Mouse (Mus musculus): ENCODE data around the gene Sdr39u1. TPM values are rescaled to one million over a fixed set of nuclear protein-coding genes. Genes with fewer than 3 reads are reported as not detected.

Sdr39u1 gene
- polyA plus RNA-seq, 1 experiment from 2014 or later, result 56.9 TPM

DNA sequence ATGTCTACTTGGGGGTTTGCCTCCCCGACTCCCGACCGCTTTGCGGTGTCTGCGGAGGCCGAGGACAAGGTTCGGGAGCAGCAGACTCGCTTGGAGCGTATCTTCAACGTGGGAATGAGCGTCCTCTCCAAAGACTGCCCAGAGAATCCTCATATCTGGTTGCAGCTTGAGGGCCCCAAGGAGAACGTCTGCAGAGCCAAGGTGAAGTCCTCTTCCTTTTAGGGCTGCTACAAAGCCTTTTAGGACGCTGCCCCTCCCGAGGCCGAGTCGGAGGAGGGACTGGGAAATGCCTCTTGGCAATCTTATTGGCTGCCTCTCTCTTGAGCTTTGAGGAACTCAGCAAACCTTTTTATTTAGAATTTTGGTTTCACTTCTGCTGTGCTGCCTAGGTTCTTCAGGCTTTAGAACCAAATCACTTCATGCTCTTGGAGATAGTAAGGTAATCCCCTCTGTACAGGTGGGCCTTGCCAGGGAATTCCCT is 14.3 kb downstream of the Sdr39u1 start:
- H3K4me2 ChIP-seq (ENCODE audit: low read depth, low read length), result peak overlapping the region; percentile 73
- H3K4me1 ChIP-seq (ENCODE audit: control insufficient read depth, insufficient read depth, low read length), result peaks cover 11% of the 10 kb centered on the region; the same call in 1 of the 2 replicates
- whole genome bisulfite sequencing, result 3% methylated on average over 16 of the region's 16 CpGs

DNA sequence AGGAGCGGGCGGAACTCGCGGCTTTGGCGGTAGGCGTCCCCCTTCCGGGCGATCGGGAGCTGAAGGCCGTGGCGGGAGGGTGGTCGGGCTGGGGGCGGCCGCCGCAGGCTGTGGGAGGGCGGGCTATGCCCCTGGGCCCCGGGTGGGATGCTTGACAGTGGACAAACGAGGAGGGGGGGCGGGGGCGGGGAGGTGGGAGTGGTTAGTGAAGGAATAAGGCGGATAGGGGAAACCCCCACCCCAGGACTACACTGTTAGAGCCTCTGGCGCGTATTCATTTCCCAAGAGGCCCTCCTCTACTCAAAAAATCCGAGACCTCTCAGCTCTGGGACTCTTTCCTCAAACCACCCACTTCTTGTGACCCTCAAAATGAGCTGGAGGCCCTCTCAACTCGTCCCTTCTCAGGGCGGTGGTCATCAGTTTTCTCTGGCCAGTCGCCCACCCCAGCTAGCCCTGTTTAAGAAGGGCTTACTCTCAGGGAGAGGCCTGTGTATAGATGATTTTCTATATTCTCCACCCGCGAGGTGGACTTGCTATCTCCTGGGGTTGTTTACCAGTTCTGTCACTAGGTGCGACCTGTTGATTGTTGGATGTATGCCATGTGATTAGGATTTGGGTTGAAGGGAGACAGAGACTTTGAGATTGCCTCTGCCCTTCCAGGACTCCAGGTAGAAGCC is 14.8 kb downstream of the Sdr39u1 start:
- 0% methylated on average over 7 of the region's 30 CpGs for WGBS
- DNase-seq (ENCODE audit: low spot score), result peak; percentile 73
- Histone ChIP-seq H3K4me2 (ENCODE audit: low read depth, low read length) (peak overlapping the region; percentile 73), H3K27me3 (replicated peaks; ENCODE audit: control insufficient read depth, insufficient read depth, low read length) (no peaks in the 10 kb centered on the region), H3K4me3 (ENCODE audit: low read depth, low read length) (peak overlapping the region; percentile 77), H3K4me1 (ENCODE audit: control insufficient read depth, insufficient read depth, low read length) (peaks cover 11% of the 10 kb centered on the region; the same call in 1 of the 2 replicates), H3K9ac (ENCODE audit: low read depth, low read length) (peak overlapping the region; percentile 87), H3K36me3 (ENCODE audit: control insufficient read depth, insufficient read depth, low read length) (peaks cover 39% of the 10 kb centered on the region), H3K9me3 (ENCODE audit: control insufficient read depth, low read length) (no peaks in the 10 kb centered on the region), H3K27ac (replicated peaks; ENCODE audit: low read depth, low read length) (peak overlapping the region; percentile 92)
- ATAC-seq (ENCODE audit: low read depth), result no peak; the same call in none of the 2 replicates

More for the DNA sequence above, 14.3 kb downstream of the Sdr39u1 start:
- Histone ChIP-seq H3K27ac (replicated peaks; ENCODE audit: low read depth, low read length) (peak overlapping the region; percentile 92), H3K9ac (ENCODE audit: low read depth, low read length) (peak overlapping the region; percentile 87), H3K4me3 (ENCODE audit: low read depth, low read length) (peak overlapping the region; percentile 77), H3K9me3 (ENCODE audit: control insufficient read depth, low read length) (no peaks in the 10 kb centered on the region), H3K36me3 (ENCODE audit: control insufficient read depth, insufficient read depth, low read length) (peaks cover 45% of the 10 kb centered on the region), H3K27me3 (replicated peaks; ENCODE audit: control insufficient read depth, insufficient read depth, low read length) (no peaks in the 10 kb centered on the region)
- no peak for ATAC-seq (ENCODE audit: low read depth)
- DNase-seq (ENCODE audit: low spot score), result peak; percentile 64

DNA sequence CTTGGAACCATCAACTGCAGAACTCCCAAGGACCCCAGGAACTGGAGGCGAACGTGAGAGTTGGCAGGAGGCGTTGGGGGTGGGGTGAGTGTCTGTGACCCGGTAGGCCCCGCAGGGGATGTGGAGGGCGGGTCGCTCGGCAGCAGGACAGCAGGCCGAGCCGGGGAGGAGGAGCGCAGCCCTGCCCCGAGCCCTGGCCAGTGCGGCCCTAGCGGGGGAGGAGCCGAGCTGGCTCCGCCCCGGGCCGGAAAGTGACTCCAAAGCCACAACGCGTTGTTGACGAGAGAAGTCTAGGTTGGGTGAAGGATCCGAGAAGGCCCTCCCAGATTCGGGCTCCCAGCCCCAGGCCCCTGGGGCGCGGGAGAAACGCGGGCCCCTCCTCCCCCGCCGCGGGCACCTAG is 15.4 kb downstream of the Sdr39u1 start, which contains the start of gene Khnyn:
Gene Khnyn, plus strand, starts transcription at position 235 of the 401 bp plus-strand sequence.
- 0% methylated on average over 23 of the region's 30 CpGs for WGBS
- peak; percentile 95 for ATAC-seq (ENCODE audit: low read depth)

DNA sequence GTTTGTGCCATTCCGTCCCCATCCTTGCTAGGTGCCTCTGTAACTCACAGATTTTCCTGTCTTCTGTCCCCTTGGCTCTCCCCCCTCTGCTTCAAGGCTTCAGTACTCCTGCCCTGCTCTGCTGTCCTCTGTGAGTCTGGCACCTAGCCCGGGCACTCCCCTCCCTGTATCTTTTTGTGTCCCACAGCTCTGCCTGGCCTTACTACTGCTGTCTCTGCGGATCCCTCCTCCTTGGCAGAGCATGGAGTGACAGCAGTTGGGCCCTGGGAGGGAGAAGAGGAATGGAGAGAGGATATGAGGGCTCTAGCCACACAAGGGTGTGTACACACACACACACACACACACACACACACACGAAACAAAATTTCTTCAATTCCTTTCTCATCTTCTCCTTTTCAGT is 15.9 kb downstream of the Sdr39u1 start, which contains the start of gene Cbln3:
Gene Cbln3, minus strand, starts transcription at position 227 of the 400 bp plus-strand sequence.
- DNase-seq (ENCODE audit: low spot score) (peak; percentile 55), ATAC-seq (ENCODE audit: low read depth) (peak; percentile 5; the same call in 1 of the 2 replicates)
- H3K4me1 ChIP-seq (ENCODE audit: control insufficient read depth, insufficient read depth, low read length), result peaks cover 11% of the 10 kb centered on the region; the same call in 1 of the 2 replicates
- peak within 1 kb of the TSS; percentile 73 for H3K4me2 ChIP-seq (ENCODE audit: low read depth, low read length)
- peak within 1 kb of the TSS; percentile 77 for H3K4me3 ChIP-seq (ENCODE audit: low read depth, low read length)
- H3K27me3 ChIP-seq (replicated peaks; ENCODE audit: control insufficient read depth, insufficient read depth, low read length), result no peaks in the 10 kb centered on the region
- peak within 1 kb of the TSS; percentile 87 for H3K9ac ChIP-seq (ENCODE audit: low read depth, low read length)
- H3K27ac ChIP-seq (replicated peaks; ENCODE audit: low read depth, low read length), result peak within 1 kb of the TSS; percentile 92
- peaks cover 28% of the 10 kb centered on the region for H3K36me3 ChIP-seq (ENCODE audit: control insufficient read depth, insufficient read depth, low read length)
- H3K9me3 ChIP-seq (ENCODE audit: control insufficient read depth, low read length), result no peaks in the 10 kb centered on the region
- 41% methylated on average over 4 of the region's 4 CpGs for WGBS

More for the DNA sequence above, 15.4 kb downstream of the Sdr39u1 start, which contains the start of gene Khnyn:
- Histone ChIP-seq H3K9me3 (ENCODE audit: control insufficient read depth, low read length) (no peaks in the 10 kb centered on the region), H3K4me2 (ENCODE audit: low read depth, low read length) (peak within 1 kb of the TSS; percentile 73), H3K27ac (replicated peaks; ENCODE audit: low read depth, low read length) (peak within 1 kb of the TSS; percentile 92), H3K9ac (ENCODE audit: low read depth, low read length) (peak within 1 kb of the TSS; percentile 87), H3K4me1 (ENCODE audit: control insufficient read depth, insufficient read depth, low read length) (peaks cover 11% of the 10 kb centered on the region; the same call in 1 of the 2 replicates), H3K4me3 (ENCODE audit: low read depth, low read length) (peak within 1 kb of the TSS; percentile 77), H3K27me3 (replicated peaks; ENCODE audit: control insufficient read depth, insufficient read depth, low read length) (no peaks in the 10 kb centered on the region), H3K36me3 (ENCODE audit: control insufficient read depth, insufficient read depth, low read length) (peaks cover 34% of the 10 kb centered on the region)
- peak; percentile 95 for DNase-seq (ENCODE audit: low spot score)

DNA sequence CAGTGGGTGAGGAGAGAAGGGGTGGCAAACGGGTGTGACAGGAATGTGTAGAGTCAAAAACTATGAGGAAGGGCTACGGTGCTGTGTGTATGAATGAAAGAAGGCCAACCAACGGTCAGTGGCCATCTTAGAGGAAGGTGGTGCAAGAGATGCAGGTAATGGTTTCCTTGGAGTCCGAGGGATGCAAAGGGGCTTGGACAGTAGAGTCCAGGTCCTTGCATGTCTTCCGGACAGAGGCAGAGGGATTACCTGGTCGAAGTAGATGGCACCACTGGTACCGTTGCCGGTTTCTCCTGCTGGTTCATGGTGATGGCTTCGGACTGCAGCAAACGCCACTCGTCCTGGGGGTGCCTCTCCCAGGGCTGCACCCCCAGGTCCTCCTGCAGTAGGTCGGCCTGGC is 16.4 kb downstream of the Sdr39u1 start:
- ATAC-seq (ENCODE audit: low read depth), result no peak
- H3K4me1 ChIP-seq (ENCODE audit: control insufficient read depth, insufficient read depth, low read length), result peaks cover 11% of the 10 kb centered on the region; the same call in 1 of the 2 replicates
- peaks cover 23% of the 10 kb centered on the region for H3K36me3 ChIP-seq (ENCODE audit: control insufficient read depth, insufficient read depth, low read length)
- no peaks in the 10 kb centered on the region for H3K9me3 ChIP-seq (ENCODE audit: control insufficient read depth, low read length)
- H3K9ac ChIP-seq (ENCODE audit: low read depth, low read length), result no peak overlapping the region
- no peak for DNase-seq (ENCODE audit: low spot score)
- H3K27me3 ChIP-seq (replicated peaks; ENCODE audit: control insufficient read depth, insufficient read depth, low read length), result no peaks in the 10 kb centered on the region
- peak overlapping the region; percentile 92; the same call in 1 of the 2 replicates for H3K27ac ChIP-seq (replicated peaks; ENCODE audit: low read depth, low read length)
- WGBS, result 98% methylated on average over 11 of the region's 12 CpGs
- H3K4me3 ChIP-seq (ENCODE audit: low read depth, low read length), result no peak overlapping the region
- no peak overlapping the region for H3K4me2 ChIP-seq (ENCODE audit: low read depth, low read length)

DNA sequence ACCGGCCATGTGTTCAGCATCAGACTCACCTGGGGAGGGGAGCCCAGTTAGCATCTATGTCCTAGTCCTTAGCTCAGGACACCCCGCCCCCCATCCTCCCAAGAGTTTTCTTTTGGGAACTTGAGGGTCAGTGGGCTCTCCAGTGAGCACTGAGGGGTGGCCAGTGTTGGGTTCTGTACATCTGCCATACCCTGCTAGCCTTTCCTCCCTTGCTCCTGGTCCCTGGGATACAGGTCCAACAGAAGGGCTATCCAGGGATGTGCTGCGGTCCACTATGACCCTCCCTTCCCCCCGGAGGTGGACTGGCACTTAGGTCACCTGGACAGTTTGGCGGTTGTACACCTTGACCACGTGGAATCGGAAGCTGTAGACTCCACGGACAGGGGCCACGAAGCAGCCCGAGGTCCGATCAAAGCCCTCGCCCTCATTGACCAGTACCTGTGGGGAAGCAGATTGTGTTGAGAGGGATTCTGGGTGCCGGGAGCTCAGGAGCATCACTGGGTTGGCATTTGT is 16.9 kb downstream of the Sdr39u1 start:
- DNase-seq (ENCODE audit: low spot score), result no peak
- no peak overlapping the region for H3K9ac ChIP-seq (ENCODE audit: low read depth, low read length)
- peaks cover 19% of the 10 kb centered on the region for H3K36me3 ChIP-seq (ENCODE audit: control insufficient read depth, insufficient read depth, low read length)
- H3K4me1 ChIP-seq (ENCODE audit: control insufficient read depth, insufficient read depth, low read length), result peaks cover 11% of the 10 kb centered on the region; the same call in 1 of the 2 replicates
- no peaks in the 10 kb centered on the region for H3K27me3 ChIP-seq (replicated peaks; ENCODE audit: control insufficient read depth, insufficient read depth, low read length)
- no peak overlapping the region for H3K4me2 ChIP-seq (ENCODE audit: low read depth, low read length)
- 94% methylated on average over 13 of the region's 13 CpGs for WGBS
- H3K9me3 ChIP-seq (ENCODE audit: control insufficient read depth, low read length), result no peaks in the 10 kb centered on the region
- no peak overlapping the region for H3K4me3 ChIP-seq (ENCODE audit: low read depth, low read length)
- no peak overlapping the region for H3K27ac ChIP-seq (replicated peaks; ENCODE audit: low read depth, low read length)
- no peak for ATAC-seq (ENCODE audit: low read depth)

DNA sequence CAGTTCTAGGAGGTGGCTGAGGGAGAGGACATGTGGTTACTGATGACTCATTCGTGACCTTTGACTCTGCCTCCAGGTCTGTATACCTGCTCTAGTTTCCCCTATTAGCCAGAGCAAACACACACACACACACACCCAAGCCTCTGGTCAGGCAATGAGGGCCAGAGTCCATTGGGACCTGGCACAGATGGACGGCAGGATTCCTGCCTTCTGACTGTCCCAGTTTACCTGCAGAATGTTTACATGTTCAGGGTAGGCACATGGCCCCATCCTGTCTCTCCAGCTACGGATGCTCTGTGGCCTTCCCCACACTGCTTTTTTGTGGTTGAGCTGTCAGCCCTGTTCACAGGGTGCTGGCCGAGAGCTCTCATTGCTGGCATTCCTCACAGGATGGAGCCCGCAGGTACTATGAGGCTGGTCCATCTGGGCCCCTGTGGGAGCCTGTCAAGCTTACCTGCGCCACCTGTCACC is 17.9 kb downstream of the Sdr39u1 start:
- Histone ChIP-seq H3K4me2 (ENCODE audit: low read depth, low read length) (no peak overlapping the region), H3K36me3 (ENCODE audit: control insufficient read depth, insufficient read depth, low read length) (peaks cover 9% of the 10 kb centered on the region), H3K27ac (replicated peaks; ENCODE audit: low read depth, low read length) (no peak overlapping the region), H3K9me3 (ENCODE audit: control insufficient read depth, low read length) (no peaks in the 10 kb centered on the region), H3K4me1 (ENCODE audit: control insufficient read depth, insufficient read depth, low read length) (peaks cover 19% of the 10 kb centered on the region; the same call in 1 of the 2 replicates), H3K9ac (ENCODE audit: low read depth, low read length) (no peak overlapping the region), H3K27me3 (replicated peaks; ENCODE audit: control insufficient read depth, insufficient read depth, low read length) (no peaks in the 10 kb centered on the region), H3K4me3 (ENCODE audit: low read depth, low read length) (no peak overlapping the region)
- 44% methylated on average over 6 of the region's 6 CpGs for WGBS
- DNase-seq (ENCODE audit: low spot score) (no peak), ATAC-seq (ENCODE audit: low read depth) (no peak)

DNA sequence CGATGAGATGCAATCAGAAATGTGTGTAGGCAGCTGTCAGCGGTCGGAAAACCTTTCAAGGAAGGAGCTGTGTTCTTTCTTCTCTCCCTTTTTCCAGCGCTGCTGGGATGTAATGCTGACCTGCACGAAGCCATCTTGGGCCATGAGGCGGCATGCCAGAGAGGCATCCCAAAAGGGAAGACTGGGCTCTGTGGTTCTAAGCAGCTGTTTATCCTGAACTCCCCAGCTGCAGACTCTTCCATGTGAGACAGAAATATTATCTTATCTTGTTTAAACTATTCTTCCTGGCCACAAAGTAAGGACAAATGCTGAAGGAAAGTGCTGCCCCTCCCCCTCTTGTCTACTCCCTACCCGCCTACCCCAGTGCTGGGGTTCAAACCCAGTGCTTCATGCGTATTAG is 19.1 kb downstream of the Sdr39u1 start:
- H3K4me1 ChIP-seq (ENCODE audit: control insufficient read depth, insufficient read depth, low read length), result peaks cover 17% of the 10 kb centered on the region; the same call in 1 of the 2 replicates
- ATAC-seq (ENCODE audit: low read depth) (no peak), DNase-seq (ENCODE audit: low spot score) (no peak)
- H3K4me3 ChIP-seq (ENCODE audit: low read depth, low read length), result no peak overlapping the region
- H3K36me3 ChIP-seq (ENCODE audit: control insufficient read depth, insufficient read depth, low read length), result no peaks in the 10 kb centered on the region
- H3K27ac ChIP-seq (replicated peaks; ENCODE audit: low read depth, low read length), result no peak overlapping the region
- H3K27me3 ChIP-seq (replicated peaks; ENCODE audit: control insufficient read depth, insufficient read depth, low read length), result no peaks in the 10 kb centered on the region
- H3K9ac ChIP-seq (ENCODE audit: low read depth, low read length), result no peak overlapping the region
- 73% methylated on average over 8 of the region's 8 CpGs for WGBS
- H3K4me2 ChIP-seq (ENCODE audit: low read depth, low read length), result no peak overlapping the region
- no peaks in the 10 kb centered on the region for H3K9me3 ChIP-seq (ENCODE audit: control insufficient read depth, low read length)

All from embryonic facial prominence, embryonic 14.5 days (tissue).